Mouse (Mus musculus) midbrain, embryonic 12.5 days (tissue): ENCODE measurements around the gene Akap8. TPM values are rescaled to one million over a fixed set of nuclear protein-coding genes. Genes with fewer than 3 reads are reported as not detected.

Experiments
- ATAC-seq: fragments of 200-750 bp; cut with Nextera tagmentation; 2 replicates; pipeline ENCODE4 v1.8.0; 2017; ENCODE audit warnings: low read depth, moderate TSS enrichment, moderate library complexity; ENCODE audit not compliant: low FRiP score
- H3K27ac ChIP-seq: fragments of 300-500 bp; sonication (generic); replicated peaks from 2 replicates; pipeline ENCODE4 v1.5.1; 2016; ENCODE audit warnings: mild to moderate bottlenecking
- H3K27me3 ChIP-seq: fragments of 300-500 bp; sonication (generic); 2 replicates; pipeline ENCODE4 v1.6.1; 2016; ENCODE audit warnings: mild to moderate bottlenecking
- H3K36me3 ChIP-seq: fragments of 300-500 bp; sonication (generic); 2 replicates; pipeline ENCODE4 v1.6.1; 2016
- H3K4me1 ChIP-seq: fragments of 300-500 bp; sonication (generic); 2 replicates; pipeline ENCODE4 v1.6.1; 2016
- H3K4me2 ChIP-seq: fragments of 300-500 bp; sonication (generic); replicated peaks from 2 replicates; pipeline ENCODE4 v1.6.1; 2016; ENCODE audit warnings: mild to moderate bottlenecking, moderate library complexity
- H3K4me3 ChIP-seq: fragments of 300-500 bp; sonication (generic); 2 replicates; pipeline ENCODE4 v1.5.1; 2016; ENCODE audit warnings: mild to moderate bottlenecking
- H3K9ac ChIP-seq: fragments of 300-500 bp; sonication (generic); replicated peaks from 2 replicates; pipeline ENCODE4 v1.6.1; 2016; ENCODE audit warnings: mild to moderate bottlenecking, moderate library complexity
- H3K9me3 ChIP-seq: fragments of 300-500 bp; sonication (generic); 2 replicates; pipeline ENCODE4 v1.6.1; 2016; ENCODE audit warnings: mild to moderate bottlenecking
- WGBS: fragments of 180-500 bp; shearing (Covaris S2); methylation state at CpG from one replicate; pipeline ENCODE4 v1.1.7; 2016; 5-methylcytosine and 5-hydroxymethylcytosine counted together
- polyA plus RNA-seq: library from polyadenylated mRNA; unstranded; fragments of >200 nt; fragmentation: Nextera tagmentation; extraction: Ambion mirVana; gene quantifications from 2 replicates; pipeline ENCODE4 v1.2.1, GENCODE M21; 2016

Gene Akap8
- polyA plus RNA-seq, 1 experiment from 2014 or later = 151 TPM

- Histone ChIP-seq H3K27me3 (no peaks in the 10 kb centered on the region), H3K4me2 (no peak overlapping the region), H3K4me1 (peaks cover 9% of the 10 kb centered on the region), H3K9me3 (no peaks in the 10 kb centered on the region), H3K27ac (no peak overlapping the region), H3K9ac (no peak overlapping the region), H3K4me3 (no peak overlapping the region), H3K36me3 (peaks cover 6% of the 10 kb centered on the region; the same call in 1 of the 2 replicates)
- WGBS = 94% methylated on average over 2 of the region's 2 CpGs
- no peak for ATAC-seq
Measured at GRCm38 (mm10) chr17:32256896-32257295, 64.1 kb downstream of the Akap8 start.

Other genes with a start within 250 kb of the Akap8 start
- gene Notch3, start 154.4 kb downstream of the Akap8 start, polyA plus RNA-seq = 26.8 and 30.6 TPM in 2 replicates
- 0.37 TPM in 1 of 2 replicates, not detected in the other for gene Ephx3, start 131.7 kb downstream of the Akap8 start, polyA plus RNA-seq
- 108 and 116 TPM in 2 replicates for gene Brd4, start 36.5 kb downstream of the Akap8 start, polyA plus RNA-seq
- gene Akap8l, start 29.4 kb upstream of the Akap8 start, polyA plus RNA-seq = 131 and 133 TPM in 2 replicates
- 47.2 and 50.2 TPM in 2 replicates for gene Wiz, start 68.2 kb upstream of the Akap8 start, polyA plus RNA-seq
- 0.59 and 1.1 TPM in 2 replicates for gene Rasal3, start 82.3 kb upstream of the Akap8 start, polyA plus RNA-seq
- not detected in 2 replicates for gene Pglyrp2, start 102.9 kb upstream of the Akap8 start, polyA plus RNA-seq
- 0.48 and 0.56 TPM in 2 replicates for gene Cyp4f39, start 131.5 kb upstream of the Akap8 start, polyA plus RNA-seq
- gene Cyp4f17, start 184.8 kb upstream of the Akap8 start, polyA plus RNA-seq = 11.4 and 11.7 TPM in 2 replicates
- gene Cyp4f16, start 215.3 kb upstream of the Akap8 start, polyA plus RNA-seq = 16.7 and 19.9 TPM in 2 replicates